Mouse (Mus musculus): ENCODE measurements around the gene Rhoh. TPM values are rescaled to one million over a fixed set of nuclear protein-coding genes. Genes with fewer than 3 reads are reported as not detected.

Gene Rhoh
- polyA plus RNA-seq (2017; shearing (Covaris generic)) = 100 to 1,000 TPM; 218 to 460 TPM

GRCm38 (mm10) chr5:65861154-65861944 lies at the start of gene Rhoh:
TSS of gene Rhoh (plus strand) at chr5:65861213.

GRCm38 (mm10) chr5:65934783-65935182 lies 73.8 kb downstream of the Rhoh start, which contains the start of gene Chrna9:
TSS of gene Chrna9 (plus strand) at chr5:65934921.

Other genes with a start within 250 kb of the Rhoh start
- 100 to 1,000 TPM; 132 to 136 TPM for gene Pds5a, start 162.9 kb upstream of the Rhoh start, polyA plus RNA-seq (2017; shearing (Covaris generic))
- gene N4bp2, start 97.7 kb upstream of the Rhoh start, polyA plus RNA-seq (2017; shearing (Covaris generic)) = 10 to 100 TPM in 1 of 2 experiments, 1 to 10 TPM in 1; 8.8 to 13.1 TPM
- 1 to 10 TPM; 1.1 to 2.6 TPM for gene Chrna9, start 73.7 kb downstream of the Rhoh start, polyA plus RNA-seq (2017; shearing (Covaris generic))
- gene 9130230L23Rik, start 143.1 kb downstream of the Rhoh start, polyA plus RNA-seq (2017; shearing (Covaris generic)) = 1 to 10 TPM in 1 of 2 experiments, under 1 TPM in 1; 0.74 to 7.7 TPM